Mouse (Mus musculus) frontal cortex, adult 2 months (tissue): Measurements from ENCODE around the gene Trappc5. TPM values are rescaled to one million over a fixed set of nuclear protein-coding genes. Genes with fewer than 3 reads are reported as not detected.

ENCODE experiments used
- DNase-seq, 2 experiments: peaks; one replicate each; pipeline ENCODE4 v3.0.0; 2022; ENCODE audit warnings: low spot score in 1 of 2; ENCODE audit errors: extremely low spot score in 1 of 2
- polyA plus RNA-seq: library from polyadenylated mRNA; depleted of rRNA; stranded (reverse); fragments of >200 nt; gene quantifications from 2 replicates; pipeline ENCODE4 v1.2.3, GENCODE M21; 2012; rRNA removed

Gene Trappc5
- 36.2 and 37.3 TPM in 2 replicates for polyA plus RNA-seq

GRCm38 (mm10) chr8:3676131-3676992, at the start of gene Trappc5:
Trappc5 (plus strand) TSS chr8:3676299.
- DNase-seq, result peak; percentile 86 to 97

GRCm38 (mm10) chr8:3626971-3627370, 49.1 kb upstream of the Trappc5 start:
- no peak for DNase-seq

GRCm38 (mm10) chr8:3628014-3628413, 48.1 kb upstream of the Trappc5 start:
- DNase-seq, result peak in 1 of 2 experiments; percentile 64

GRCm38 (mm10) chr8:3630647-3631477, 45.2 kb upstream of the Trappc5 start, which contains the start of gene Stxbp2:
Stxbp2 (plus strand) TSS chr8:3630955.
- peak; percentile 36 to 82 for DNase-seq

DNA sequence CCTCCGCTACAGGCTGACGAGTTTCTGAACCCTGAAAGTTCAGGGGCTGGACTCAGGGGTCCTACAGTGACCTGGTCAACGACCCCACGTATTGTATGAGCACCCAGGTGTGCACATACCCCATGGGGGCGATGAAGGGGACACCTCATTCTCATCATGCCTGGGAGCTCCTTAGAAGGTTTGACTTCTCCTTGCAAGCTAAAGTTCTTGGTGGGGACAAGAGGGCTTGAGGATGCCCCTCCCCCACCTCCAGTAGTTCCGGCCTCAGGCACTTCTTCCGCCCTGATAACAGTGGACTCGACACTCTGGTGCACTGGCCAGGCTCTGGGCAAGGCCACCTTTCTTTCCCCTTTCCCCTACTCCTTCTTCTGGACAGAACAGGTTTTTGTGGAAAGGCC, 44.6 kb upstream of the Trappc5 start:
- DNase-seq, result no peak

GRCm38 (mm10) chr8:3645804-3646203, 30.3 kb upstream of the Trappc5 start:
- peak in 1 of 2 experiments; percentile 28 for DNase-seq

GRCm38 (mm10) chr8:3646824-3647531, 29.1 kb upstream of the Trappc5 start:
- DNase-seq, result no peak

DNA sequence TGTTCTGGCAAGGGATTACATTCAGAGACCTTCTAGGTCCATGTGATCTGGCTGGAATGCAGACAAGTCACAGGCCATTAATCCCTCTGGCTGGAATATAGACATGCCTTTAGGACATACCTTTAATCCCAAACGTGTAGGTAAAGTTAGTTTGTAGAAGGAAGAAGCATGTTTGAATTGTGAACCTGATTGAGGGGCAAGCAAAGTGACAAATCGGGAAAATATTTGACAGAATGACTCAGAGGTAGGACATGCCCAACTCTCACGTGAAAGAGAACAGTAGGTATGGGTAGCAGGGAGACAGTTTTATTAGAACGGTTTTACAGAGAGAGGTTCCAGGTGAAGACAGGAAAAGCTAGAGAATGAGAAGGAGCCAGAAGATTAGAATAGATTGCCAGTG, 28.5 kb upstream of the Trappc5 start:
- DNase-seq, result no peak

DNA sequence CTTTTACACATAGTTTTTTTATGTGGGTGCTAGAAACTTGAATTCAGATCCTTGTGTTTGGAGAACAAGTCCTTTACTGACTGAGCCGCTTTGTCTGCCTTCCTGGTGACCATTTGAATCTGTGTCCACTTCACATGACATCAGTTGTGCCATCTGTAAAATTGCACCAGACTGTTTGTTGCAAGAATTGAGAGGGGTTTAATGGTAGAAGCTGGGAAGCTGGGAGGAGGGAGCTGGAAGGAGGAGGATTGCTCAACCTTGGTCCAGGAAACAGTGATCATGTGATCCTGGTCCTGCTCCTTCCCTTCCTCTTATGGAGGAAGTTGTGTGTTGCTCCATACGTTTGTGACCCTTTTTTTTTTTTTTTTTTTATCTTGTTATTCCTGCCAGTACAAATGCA, 27.8 kb upstream of the Trappc5 start:
- DNase-seq, result no peak

DNA sequence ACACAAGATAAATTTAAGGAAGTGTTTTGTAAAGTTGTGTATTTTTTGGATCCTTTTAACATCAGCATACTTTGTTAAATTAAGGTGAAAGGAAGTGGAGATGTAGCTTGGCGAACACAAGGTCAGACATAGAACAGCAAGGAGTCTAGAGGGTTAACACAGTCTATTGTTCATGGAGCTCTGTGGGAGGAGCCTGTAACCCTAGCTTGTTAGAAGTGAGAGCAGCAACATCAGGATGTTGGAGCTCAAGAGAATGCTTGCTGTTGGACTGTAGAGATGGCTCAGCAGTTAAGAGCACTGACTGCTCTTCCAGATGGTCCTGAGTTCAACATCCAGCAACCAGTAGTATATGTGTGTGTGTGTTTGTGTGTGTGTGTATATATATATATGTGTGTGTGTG, 27.1 kb upstream of the Trappc5 start:
- DNase-seq, result no peak

DNA sequence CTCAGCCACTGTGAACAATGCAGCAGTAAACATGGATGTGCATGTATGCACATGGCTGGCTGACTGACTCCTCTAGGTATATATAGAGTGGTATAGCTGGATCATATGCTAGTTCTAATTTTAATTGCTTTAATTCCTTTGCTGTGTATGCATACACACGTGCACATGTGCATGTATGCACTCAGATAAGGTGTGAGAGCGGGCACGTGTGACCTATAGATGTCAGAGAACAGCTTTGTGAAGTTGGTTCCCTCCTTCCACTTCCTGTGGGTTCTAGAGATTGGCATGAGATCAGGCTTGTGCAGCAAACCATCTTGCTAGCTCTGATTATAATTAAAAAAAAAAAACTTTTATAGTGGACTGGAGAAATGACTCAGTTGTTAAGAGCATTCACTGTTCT, 23.3 kb upstream of the Trappc5 start:
- DNase-seq, result no peak

DNA sequence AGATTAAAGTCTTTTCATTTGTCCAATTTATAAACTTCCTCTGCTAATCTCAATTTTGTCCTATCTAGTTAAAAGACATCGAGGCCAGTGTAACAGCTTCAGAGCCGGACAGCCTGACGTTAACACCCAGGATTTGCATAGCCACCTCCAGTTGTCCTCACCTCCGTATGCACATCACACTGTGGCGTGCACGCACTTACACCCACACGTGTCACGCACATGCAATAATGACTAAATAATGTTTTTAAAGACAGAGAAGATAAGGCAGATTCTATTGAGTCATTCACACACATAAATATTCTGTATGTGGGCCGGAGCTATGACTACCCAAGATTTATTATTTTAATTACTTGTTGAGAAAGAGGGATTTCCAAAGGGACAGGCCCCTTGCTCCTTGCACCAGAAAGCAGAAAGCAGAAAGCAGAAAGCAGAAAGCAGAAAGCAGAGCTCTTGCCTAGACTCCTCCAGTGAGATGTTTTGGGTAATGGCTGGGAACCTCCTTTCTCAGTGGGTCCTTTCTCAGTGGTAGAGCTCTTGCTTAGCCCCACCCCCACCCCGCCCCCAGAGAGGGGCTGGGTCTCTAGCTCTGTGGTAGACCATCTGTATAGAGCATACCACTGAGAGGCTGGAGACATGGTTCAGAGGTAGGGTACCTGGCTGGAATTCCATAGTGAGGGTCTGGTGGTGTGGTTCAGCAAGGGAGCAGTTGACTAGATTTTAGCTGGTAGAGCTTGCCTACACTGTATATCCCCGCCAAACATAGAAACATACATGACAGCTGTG, 21.2 kb upstream of the Trappc5 start:
- DNase-seq, result no peak

DNA sequence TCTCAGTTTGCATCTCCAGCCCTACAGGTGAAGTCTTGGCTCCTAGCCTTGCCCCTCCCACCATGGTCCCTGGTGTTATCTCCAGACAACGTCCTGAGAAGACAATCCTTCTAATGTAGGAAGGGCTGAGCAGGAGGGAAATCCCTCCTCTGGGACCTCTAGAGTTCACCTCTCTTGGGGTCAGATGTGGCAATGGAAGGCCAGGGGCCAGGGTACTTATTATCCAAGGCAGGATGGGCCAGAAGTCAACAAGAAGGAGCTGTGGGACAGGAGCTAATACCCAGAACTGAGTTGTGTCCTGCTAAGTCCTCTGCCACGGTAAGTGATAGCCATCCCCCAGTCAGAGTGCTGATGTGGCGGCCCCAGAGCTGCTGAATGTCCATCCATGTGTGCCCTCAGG, 20.6 kb upstream of the Trappc5 start, which contains the start of gene Retn:
Gene Retn (plus strand): TSS at position 245 of the 400 bp plus-strand sequence.
- no peak for DNase-seq

DNA sequence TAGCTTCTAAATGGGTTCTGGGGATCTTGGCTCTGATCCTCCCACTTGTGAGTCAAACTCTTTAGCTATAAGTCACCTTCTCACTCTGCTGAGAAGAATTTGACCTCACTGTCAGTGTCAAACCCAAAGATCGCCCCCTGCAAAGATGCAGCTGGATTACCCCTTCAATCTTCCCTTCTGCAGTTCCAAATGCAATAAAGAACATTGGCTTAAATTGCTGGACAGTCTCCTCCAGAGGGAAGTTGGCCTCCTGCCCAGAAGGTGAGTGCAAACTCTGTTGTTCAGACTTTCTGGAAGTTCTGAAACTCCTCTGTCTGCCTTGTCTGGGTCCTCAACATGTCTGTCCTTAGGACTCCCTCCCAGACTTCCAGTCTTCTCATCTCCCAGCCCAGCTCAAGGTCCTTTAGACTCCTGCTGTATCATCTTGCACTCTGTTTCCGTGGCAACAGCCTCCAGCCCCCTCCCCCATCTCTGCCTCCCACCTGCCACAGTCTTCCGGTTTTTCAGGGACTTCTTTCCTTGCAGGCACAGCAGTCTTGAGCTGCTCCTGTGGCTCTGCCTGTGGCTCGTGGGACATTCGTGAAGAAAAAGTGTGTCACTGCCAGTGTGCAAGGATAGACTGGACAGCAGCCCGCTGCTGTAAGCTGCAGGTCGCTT, 19.2 kb upstream of the Trappc5 start:
- DNase-seq, result peak in 1 of 2 experiments; percentile 63

GRCm38 (mm10) chr8:3660889-3661288, 15.2 kb upstream of the Trappc5 start:
- DNase-seq, result no peak

DNA sequence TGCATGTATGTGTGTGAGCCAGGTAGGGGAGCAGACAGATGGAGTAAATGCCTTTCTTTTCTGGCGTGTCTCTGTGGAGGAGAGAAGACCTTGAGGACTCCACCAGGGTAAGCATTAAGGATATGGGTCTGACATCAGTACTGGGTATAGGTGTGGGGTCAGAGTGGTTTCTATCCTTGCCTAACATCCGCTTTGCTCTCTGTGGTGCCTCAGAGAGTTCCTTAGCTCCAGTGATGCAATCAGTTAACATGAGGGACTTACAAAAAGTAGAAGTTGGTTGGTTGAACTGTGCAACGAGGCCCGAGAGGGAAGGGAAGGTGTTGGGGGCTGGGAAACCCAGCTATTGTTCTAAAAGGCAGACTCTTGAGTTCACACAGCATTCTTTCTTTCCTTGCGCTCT, 11.7 kb upstream of the Trappc5 start:
- no peak for DNase-seq

GRCm38 (mm10) chr8:3665507-3665906, 10.6 kb upstream of the Trappc5 start, which contains the start of gene Mcemp1:
Mcemp1 (plus strand) TSS chr8:3665754.
- DNase-seq, result no peak

DNA sequence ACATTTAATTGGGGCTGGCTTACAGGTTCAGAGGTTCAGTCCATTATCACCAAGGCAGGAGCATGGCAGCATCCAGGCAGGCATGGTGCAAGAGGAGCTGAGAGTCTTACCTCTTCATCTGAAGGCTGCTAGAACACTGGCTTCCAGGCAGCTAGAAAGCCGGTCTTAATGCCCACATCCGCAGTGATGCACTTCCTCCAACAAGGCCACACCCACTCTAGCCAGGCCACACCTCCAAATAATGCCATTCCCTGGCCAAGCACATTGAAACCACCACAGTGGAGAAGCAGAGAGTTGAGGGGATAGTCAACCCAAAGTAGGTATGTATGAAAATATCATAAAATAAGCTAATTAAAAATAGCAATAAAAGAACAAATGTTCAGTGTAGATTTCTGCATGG, 5.7 kb upstream of the Trappc5 start:
- DNase-seq, result no peak

DNA sequence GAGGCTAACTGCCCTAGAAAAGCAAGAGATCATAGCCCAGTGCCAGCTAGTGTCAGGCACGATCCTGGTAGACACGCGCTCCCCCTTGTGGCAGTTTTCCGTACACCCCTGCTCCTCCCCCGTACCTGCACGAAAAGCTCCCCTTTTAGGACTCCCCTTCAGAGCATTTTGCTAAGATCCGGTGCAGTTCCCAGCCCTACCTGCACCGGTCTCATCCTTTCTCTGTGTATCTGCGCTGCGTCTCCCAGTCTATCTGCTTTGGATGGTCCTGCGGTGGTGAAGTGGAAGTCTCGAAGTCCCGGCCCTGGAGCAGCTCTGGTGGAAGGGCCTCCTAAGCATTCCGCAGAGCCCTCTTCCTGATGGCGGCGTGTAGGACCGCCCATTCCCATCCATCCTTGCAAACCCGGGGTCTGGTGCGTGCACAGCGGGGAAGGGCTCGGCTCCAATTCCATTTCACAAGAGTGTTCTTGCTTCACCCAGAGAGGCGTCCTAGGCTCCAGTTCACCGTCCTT, 4.1 kb upstream of the Trappc5 start, which contains the start of gene Fcor:
Gene Fcor (minus strand): TSS at position 383 of the 512 bp plus-strand sequence.
- DNase-seq, result peak; percentile 80 to 95
